Mouse (Mus musculus): Measurements from ENCODE around the gene Cpsf4.
"Not testable (repeated sequence)": the region's sequence is repeated elsewhere in the genome, so short reads cannot be mapped to it uniquely, and the experiment has no call there.

The Cpsf4 gene

GRCm38 (mm10) chr5:145166536-145167305, at the start of gene Cpsf4, which contains the start of gene Ptcd1:
Gene Cpsf4 (plus strand): TSS chr5:145167213.
Gene Ptcd1 (minus strand): TSS chr5:145167108.
- peak; percentile 99 for DNase-seq (ENCODE audit: low read depth, low spot score)

GRCm38 (mm10) chr5:145118005-145118404, 49.0 kb upstream of the Cpsf4 start:
- DNase-seq (ENCODE audit: low read depth, low spot score) = no peak

- DNase-seq (ENCODE audit: low read depth, low spot score) = no peak
Measured at GRCm38 (mm10) chr5:145118461-145118860, 48.6 kb upstream of the Cpsf4 start.

- DNase-seq (ENCODE audit: low read depth, low spot score) = peak; percentile 62
Measured at GRCm38 (mm10) chr5:145119385-145119784, 47.6 kb upstream of the Cpsf4 start.

- peak; percentile 67 for DNase-seq (ENCODE audit: low read depth, low spot score)
Measured at GRCm38 (mm10) chr5:145120921-145121320, 46.1 kb upstream of the Cpsf4 start.

- no peak for DNase-seq (ENCODE audit: low read depth, low spot score)
Measured at GRCm38 (mm10) chr5:145123396-145123795, 43.6 kb upstream of the Cpsf4 start.

- no peak for DNase-seq (ENCODE audit: low read depth, low spot score)
Measured at GRCm38 (mm10) chr5:145126580-145126979, 40.4 kb upstream of the Cpsf4 start.

GRCm38 (mm10) chr5:145129124-145129523, 37.9 kb upstream of the Cpsf4 start:
- peak; percentile 70 for DNase-seq (ENCODE audit: low read depth, low spot score)

- not testable (repeated sequence) for DNase-seq (ENCODE audit: low read depth, low spot score)
Measured at GRCm38 (mm10) chr5:145129773-145130172, 37.2 kb upstream of the Cpsf4 start.

GRCm38 (mm10) chr5:145130191-145130590, 36.8 kb upstream of the Cpsf4 start:
- peak; percentile 92 for DNase-seq (ENCODE audit: low read depth, low spot score)

- no peak for DNase-seq (ENCODE audit: low read depth, low spot score)
Measured at GRCm38 (mm10) chr5:145130995-145131394, 36.0 kb upstream of the Cpsf4 start.

GRCm38 (mm10) chr5:145133275-145133674, 33.7 kb upstream of the Cpsf4 start:
- not testable (repeated sequence) for DNase-seq (ENCODE audit: low read depth, low spot score)

- DNase-seq (ENCODE audit: low read depth, low spot score) = peak; percentile 75
Measured at GRCm38 (mm10) chr5:145138836-145139235, 28.2 kb upstream of the Cpsf4 start.

GRCm38 (mm10) chr5:145139571-145140519, 27.2 kb upstream of the Cpsf4 start, which contains the start of the genes Pdap1 and Bud31:
Gene Pdap1 (minus strand): TSS chr5:145140238.
Gene Bud31 (plus strand): TSS chr5:145140362.
- DNase-seq (ENCODE audit: low read depth, low spot score) = peak; percentile 92

- DNase-seq (ENCODE audit: low read depth, low spot score) = peak; percentile 36
Measured at GRCm38 (mm10) chr5:145140611-145141010, 26.4 kb upstream of the Cpsf4 start.

- DNase-seq (ENCODE audit: low read depth, low spot score) = no peak
Measured at GRCm38 (mm10) chr5:145147748-145148147, 19.3 kb upstream of the Cpsf4 start.

GRCm38 (mm10) chr5:145149294-145149693, 17.7 kb upstream of the Cpsf4 start:
- DNase-seq (ENCODE audit: low read depth, low spot score) = no peak

- DNase-seq (ENCODE audit: low read depth, low spot score) = no peak
Measured at GRCm38 (mm10) chr5:145152690-145153089, 14.3 kb upstream of the Cpsf4 start.

GRCm38 (mm10) chr5:145161361-145161760, 5.7 kb upstream of the Cpsf4 start:
- DNase-seq (ENCODE audit: low read depth, low spot score) = no peak

GRCm38 (mm10) chr5:145164710-145165109, 2.3 kb upstream of the Cpsf4 start:
- DNase-seq (ENCODE audit: low read depth, low spot score) = no peak

- DNase-seq (ENCODE audit: low read depth, low spot score) = no peak
Measured at GRCm38 (mm10) chr5:145165184-145165583, 1.8 kb upstream of the Cpsf4 start.

- no peak for DNase-seq (ENCODE audit: low read depth, low spot score)
Measured at GRCm38 (mm10) chr5:145167306-145167661, 271 bp downstream of the Cpsf4 start.
